Mouse (Mus musculus) cerebellum, postnatal 10 days (tissue): ENCODE data around the gene Mknk2.
A peak's percentile ranks its signal among the peaks of the same experiment; 100 is the strongest.
"Not testable (repeated sequence)": the region's sequence is repeated elsewhere in the genome, so short reads cannot be mapped to it uniquely, and the experiment has no call there.

ENCODE experiments used
- DNase-seq, 2 experiments: peaks; one replicate each; pipeline ENCODE4 v3.0.0; 2021; ENCODE audit warnings: mixed read lengths in 2 of 2

Gene Mknk2

GRCm38 (mm10) chr10:80649910-80650309, 28.0 kb downstream of the Mknk2 start:
- not testable (repeated sequence) for DNase-seq

GRCm38 (mm10) chr10:80646936-80647335, 31.0 kb downstream of the Mknk2 start:
- no peak for DNase-seq

- DNase-seq = no peak
Observed at GRCm38 (mm10) chr10:80635345-80635744, 42.6 kb downstream of the Mknk2 start.

GRCm38 (mm10) chr10:80628925-80629324, 49.0 kb downstream of the Mknk2 start:
- peak in 1 of 2 experiments; percentile 42 for DNase-seq

GRCm38 (mm10) chr10:80627685-80628084, 50.2 kb downstream of the Mknk2 start:
- peak in 1 of 2 experiments; percentile 39 for DNase-seq

- DNase-seq = no peak
Observed at GRCm38 (mm10) chr10:80625764-80626163, 52.1 kb downstream of the Mknk2 start.

GRCm38 (mm10) chr10:80623457-80624191, 54.3 kb downstream of the Mknk2 start:
- DNase-seq = peak; percentile 68 to 69

GRCm38 (mm10) chr10:80622661-80623456, 55.1 kb downstream of the Mknk2 start, which contains the start of gene Csnk1g2:
TSS of gene Csnk1g2 (plus strand) at chr10:80622838.
- DNase-seq = peak; percentile 78 to 79

- peak; percentile 100 for DNase-seq
Observed at GRCm38 (mm10) chr10:80621940-80622660, 55.8 kb downstream of the Mknk2 start.

- no peak for DNase-seq
Observed at GRCm38 (mm10) chr10:80621690-80621939, 56.3 kb downstream of the Mknk2 start.

- DNase-seq = peak; percentile 53 to 61
Observed at GRCm38 (mm10) chr10:80620796-80621689, 56.9 kb downstream of the Mknk2 start.

GRCm38 (mm10) chr10:80620365-80620764, 57.5 kb downstream of the Mknk2 start:
- DNase-seq = no peak

GRCm38 (mm10) chr10:80619465-80620244, 58.3 kb downstream of the Mknk2 start:
- no peak for DNase-seq

- peak in 1 of 2 experiments; percentile 17 for DNase-seq
Observed at GRCm38 (mm10) chr10:80618181-80618580, 59.7 kb downstream of the Mknk2 start.
